Mouse (Mus musculus): ENCODE results near the gene Eml4. TPM values are rescaled to one million over a fixed set of nuclear protein-coding genes. Genes with fewer than 3 reads are reported as not detected.

The Eml4 gene
- total RNA-seq, 1 experiment from 2014 or later = 156 TPM

- peak; percentile 78 for ATAC-seq (ENCODE audit: extremely low read depth, insufficient number of reproducible peaks, low FRiP score, poor library complexity, severe bottlenecking)
Measured at GRCm38 (mm10) chr17:83339368-83340085, 11.2 kb upstream of the Eml4 start.

DNA sequence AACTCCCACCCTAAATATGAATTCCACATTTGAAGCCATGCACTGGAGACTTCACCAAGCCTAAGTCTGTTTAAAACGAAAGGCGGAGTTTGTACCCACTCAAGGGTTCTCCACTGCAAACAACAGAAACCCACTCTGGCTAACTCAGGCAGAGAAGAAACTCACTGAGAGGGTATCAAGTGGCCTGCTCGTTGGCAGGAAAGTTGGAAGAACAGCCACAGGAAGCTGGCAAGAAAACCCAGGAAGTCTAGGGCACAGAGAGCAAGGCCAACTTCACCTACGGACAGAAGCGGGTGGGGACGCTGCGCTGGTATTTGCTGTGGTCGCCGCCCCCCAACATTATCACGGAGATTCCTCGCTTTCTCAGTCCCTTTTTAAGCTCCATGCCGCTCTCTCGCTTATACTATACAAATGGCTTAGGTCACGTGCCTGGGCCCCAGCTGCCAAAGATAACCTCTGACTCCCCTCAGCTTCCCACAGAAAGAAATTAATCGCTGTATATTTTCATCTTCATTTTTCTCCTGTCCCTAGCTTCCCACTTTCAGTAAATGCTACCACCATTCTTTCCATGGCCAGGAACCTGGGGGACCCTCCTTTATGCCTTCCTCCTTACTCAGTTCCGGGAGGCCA, 9.7 kb upstream of the Eml4 start:
- ATAC-seq (ENCODE audit: extremely low read depth, insufficient number of reproducible peaks, low FRiP score, poor library complexity, severe bottlenecking) = no peak

GRCm38 (mm10) chr17:83344226-83344625, 6.5 kb upstream of the Eml4 start:
- ATAC-seq (ENCODE audit: extremely low read depth, insufficient number of reproducible peaks, low FRiP score, poor library complexity, severe bottlenecking) = no peak

GRCm38 (mm10) chr17:83348056-83348822, 2.5 kb upstream of the Eml4 start:
- no peak for ATAC-seq (ENCODE audit: extremely low read depth, insufficient number of reproducible peaks, low FRiP score, poor library complexity, severe bottlenecking)

DNA sequence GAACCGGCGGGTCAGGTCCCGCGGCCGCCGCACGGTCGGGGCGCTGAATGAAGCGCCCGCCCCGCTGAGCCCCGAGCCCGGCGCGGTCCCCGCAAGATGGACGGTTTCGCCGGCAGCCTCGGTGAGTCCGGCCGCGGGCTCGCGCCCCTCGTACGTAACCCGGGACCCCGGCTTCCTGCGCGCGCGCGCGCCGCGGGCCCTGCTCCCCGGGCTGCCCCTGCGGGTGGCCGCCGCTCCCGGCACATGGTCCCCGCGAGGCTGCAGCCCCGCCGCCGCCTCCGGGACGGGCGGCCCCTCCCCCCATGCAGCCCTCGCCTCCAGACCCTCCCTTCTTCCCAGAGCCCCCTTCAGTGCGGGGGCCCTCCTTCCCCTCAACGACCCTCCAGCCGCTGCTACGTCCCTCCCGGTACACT, 394 bp downstream of the Eml4 start:
- no peak for ATAC-seq (ENCODE audit: extremely low read depth, insufficient number of reproducible peaks, low FRiP score, poor library complexity, severe bottlenecking)

DNA sequence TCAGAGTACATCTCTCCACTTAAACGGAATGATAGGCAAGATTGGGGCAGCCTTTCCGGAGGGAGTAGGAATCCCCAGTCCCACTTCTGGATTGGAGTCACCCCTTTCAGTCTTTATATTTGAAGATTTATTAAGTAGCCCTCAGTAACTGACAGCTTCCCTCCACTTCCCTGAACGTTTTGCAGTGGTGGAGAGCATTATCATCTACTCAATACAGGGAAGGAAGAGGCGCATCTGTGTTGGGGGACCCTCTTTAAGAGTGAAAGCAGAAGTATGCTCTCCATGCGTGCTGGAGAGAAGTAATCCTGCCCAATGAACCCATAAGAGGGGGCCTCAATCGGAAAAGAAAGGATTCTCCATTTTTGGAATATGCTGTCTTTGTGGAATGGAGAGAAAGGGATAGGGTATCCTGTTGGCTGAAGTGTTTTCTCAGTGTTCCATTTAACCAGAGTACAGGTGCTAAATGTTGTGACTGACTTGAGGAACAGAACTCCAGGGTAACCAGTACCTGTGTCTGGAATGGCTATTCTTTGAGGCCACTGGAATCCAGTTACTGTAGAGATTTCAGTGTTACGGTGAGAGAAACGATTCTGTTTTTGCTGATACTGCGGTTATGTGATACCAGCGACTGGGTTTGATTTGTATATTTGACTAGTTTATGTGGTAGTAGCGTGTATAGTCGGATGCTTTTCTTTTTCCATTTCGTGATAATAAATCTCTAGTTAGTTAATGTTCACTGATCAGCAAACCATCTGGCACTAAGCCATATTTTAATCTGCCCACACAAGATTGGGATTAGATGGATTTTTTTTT, 1.1 kb downstream of the Eml4 start:
- ATAC-seq (ENCODE audit: extremely low read depth, insufficient number of reproducible peaks, low FRiP score, poor library complexity, severe bottlenecking) = peak; percentile 45

DNA sequence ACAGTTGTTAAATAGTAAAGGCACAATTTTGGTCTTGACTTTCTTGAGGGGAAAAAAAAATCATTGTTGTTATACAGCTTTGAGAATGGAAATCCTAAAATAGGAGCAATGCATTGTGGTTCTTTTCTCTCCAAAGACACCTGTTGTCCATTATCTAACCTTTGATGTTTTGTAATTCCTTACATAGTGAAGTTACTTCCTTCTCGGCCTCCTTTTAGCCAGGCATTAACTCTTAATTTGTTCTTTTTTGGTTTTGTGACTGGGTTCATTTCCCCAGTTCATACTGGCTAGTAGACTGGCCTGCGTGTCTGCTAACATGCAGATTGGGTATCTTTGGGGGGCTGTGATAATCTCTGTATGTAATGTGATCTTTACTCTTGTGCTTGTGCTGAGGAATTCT, 1.7 kb downstream of the Eml4 start:
- ATAC-seq (ENCODE audit: extremely low read depth, insufficient number of reproducible peaks, low FRiP score, poor library complexity, severe bottlenecking) = no peak

GRCm38 (mm10) chr17:83353011-83353410, 2.3 kb downstream of the Eml4 start:
- no peak for ATAC-seq (ENCODE audit: extremely low read depth, insufficient number of reproducible peaks, low FRiP score, poor library complexity, severe bottlenecking)

GRCm38 (mm10) chr17:83353460-83353859, 2.7 kb downstream of the Eml4 start:
- ATAC-seq (ENCODE audit: extremely low read depth, insufficient number of reproducible peaks, low FRiP score, poor library complexity, severe bottlenecking) = no peak

DNA sequence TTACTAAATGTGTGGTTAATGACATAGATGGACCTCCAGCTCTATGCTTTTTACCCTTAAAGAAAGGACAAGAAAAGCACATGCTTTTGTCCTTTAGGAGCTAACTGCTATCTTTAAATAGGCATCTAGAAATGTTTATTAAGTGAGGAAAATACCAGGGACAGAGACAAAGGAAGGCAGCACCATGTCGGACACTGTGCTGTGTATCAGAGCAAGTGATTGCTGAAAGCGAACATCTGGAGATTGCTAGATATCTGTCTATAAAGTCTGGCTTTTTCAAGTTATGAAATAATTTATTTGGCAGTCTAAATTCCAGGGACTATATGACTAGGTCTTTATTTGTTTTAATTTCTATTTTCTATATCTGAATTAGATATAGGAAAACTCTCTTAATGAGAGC, 4.8 kb downstream of the Eml4 start:
- ATAC-seq (ENCODE audit: extremely low read depth, insufficient number of reproducible peaks, low FRiP score, poor library complexity, severe bottlenecking) = no peak

GRCm38 (mm10) chr17:83359934-83360333, 9.2 kb downstream of the Eml4 start:
- no peak for ATAC-seq (ENCODE audit: extremely low read depth, insufficient number of reproducible peaks, low FRiP score, poor library complexity, severe bottlenecking)

GRCm38 (mm10) chr17:83360796-83361566, 10.2 kb downstream of the Eml4 start:
- ATAC-seq (ENCODE audit: extremely low read depth, insufficient number of reproducible peaks, low FRiP score, poor library complexity, severe bottlenecking) = no peak

DNA sequence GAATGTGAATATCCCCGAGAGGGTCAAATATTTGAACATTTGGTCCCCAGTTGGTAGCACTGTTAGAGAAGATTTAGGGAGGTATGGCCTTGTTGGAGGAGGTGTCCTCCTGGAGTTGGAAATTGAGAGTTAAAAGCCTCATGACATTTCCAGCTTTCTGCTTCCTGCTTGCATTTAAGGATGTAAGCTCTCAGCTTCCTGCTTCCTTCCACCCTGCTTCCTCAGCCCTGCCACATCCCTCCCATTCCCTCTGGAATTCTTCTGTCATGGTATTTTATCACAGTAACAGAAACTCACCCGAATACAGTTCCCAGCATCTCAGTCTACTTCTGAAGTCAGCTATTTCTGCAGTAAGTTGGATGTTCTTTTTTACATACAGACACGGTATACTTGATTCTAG, 12.3 kb downstream of the Eml4 start:
- no peak for ATAC-seq (ENCODE audit: extremely low read depth, insufficient number of reproducible peaks, low FRiP score, poor library complexity, severe bottlenecking)

- ATAC-seq (ENCODE audit: extremely low read depth, insufficient number of reproducible peaks, low FRiP score, poor library complexity, severe bottlenecking) = no peak
Measured at GRCm38 (mm10) chr17:83364296-83364695, 13.6 kb downstream of the Eml4 start.

DNA sequence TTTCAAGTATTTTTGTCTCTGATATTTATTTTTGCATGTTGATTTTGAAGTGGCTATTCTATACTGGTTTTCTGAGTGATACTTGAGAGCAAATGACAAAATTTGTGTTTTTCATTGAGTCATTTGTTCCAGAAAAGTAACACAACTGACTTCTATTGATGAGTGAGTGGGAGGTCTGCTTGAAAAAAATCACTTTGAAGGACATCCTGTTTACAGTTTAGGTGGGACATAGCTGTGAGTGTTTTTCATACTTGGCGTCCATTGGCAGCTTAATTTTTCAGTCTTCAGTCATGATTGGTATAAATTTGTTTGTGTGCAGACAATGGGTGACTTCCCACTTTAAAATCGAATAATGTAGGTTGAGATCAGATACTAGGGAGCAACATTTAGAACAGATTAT, 14.4 kb downstream of the Eml4 start:
- no peak for ATAC-seq (ENCODE audit: extremely low read depth, insufficient number of reproducible peaks, low FRiP score, poor library complexity, severe bottlenecking)

GRCm38 (mm10) chr17:83365614-83366355, 15.1 kb downstream of the Eml4 start:
- no peak for ATAC-seq (ENCODE audit: extremely low read depth, insufficient number of reproducible peaks, low FRiP score, poor library complexity, severe bottlenecking)

DNA sequence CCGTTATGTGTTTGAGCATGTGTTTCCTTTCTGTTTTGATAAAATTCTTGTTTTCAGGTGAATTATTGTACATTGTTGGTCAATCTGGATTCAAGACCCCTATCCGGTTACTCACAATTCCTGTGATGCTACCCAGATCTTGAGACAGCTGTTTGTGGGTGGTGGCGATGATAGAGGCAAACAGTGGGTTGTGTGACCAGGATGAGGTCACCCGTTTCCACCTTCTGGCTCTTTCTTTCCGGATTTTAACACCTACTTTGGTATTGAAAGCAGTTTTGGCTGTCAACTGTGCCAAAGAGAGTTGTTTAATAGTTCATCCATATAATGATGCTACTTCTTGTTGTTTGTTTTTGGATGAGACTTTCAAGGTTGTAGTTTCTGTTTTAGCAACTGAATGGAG, 16.7 kb downstream of the Eml4 start:
- ATAC-seq (ENCODE audit: extremely low read depth, insufficient number of reproducible peaks, low FRiP score, poor library complexity, severe bottlenecking) = no peak

- ATAC-seq (ENCODE audit: extremely low read depth, insufficient number of reproducible peaks, low FRiP score, poor library complexity, severe bottlenecking) = no peak
Measured at GRCm38 (mm10) chr17:83374123-83374522, 23.4 kb downstream of the Eml4 start.

All from neutrophil, adult 5-6 weeks (primary cell).